Mouse (Mus musculus) neural tube, embryonic 14.5 days (tissue): ENCODE data around the gene Hk3. TPM values are rescaled to one million over a fixed set of nuclear protein-coding genes. Genes with fewer than 3 reads are reported as not detected.

Experiments
- ATAC-seq: fragments of 200-750 bp; cut with Nextera tagmentation; 2 replicates; pipeline ENCODE4 v1.8.0; 2017; ENCODE audit warnings: low read depth, mild to moderate bottlenecking, moderate TSS enrichment, moderate library complexity
- H3K27ac ChIP-seq: fragments of 300-500 bp; sonication (generic); 2 replicates; pipeline ENCODE4 v1.5.1; 2014; ENCODE audit warnings: low read depth, mild to moderate bottlenecking, control low read depth, low read length, moderate library complexity, mixed read lengths
- H3K27me3 ChIP-seq: fragments of 300-500 bp; sonication (generic); 2 replicates; pipeline ENCODE4 v1.6.1; 2014; ENCODE audit warnings: low read length; ENCODE audit not compliant: control insufficient read depth, insufficient read depth
- H3K36me3 ChIP-seq: fragments of 300-500 bp; sonication (generic); 2 replicates; pipeline ENCODE4 v1.6.1; 2014; ENCODE audit warnings: low read length, mixed read lengths; ENCODE audit not compliant: control insufficient read depth, insufficient read depth
- H3K4me1 ChIP-seq: fragments of 300-500 bp; sonication (generic); 2 replicates; pipeline ENCODE4 v1.6.1; 2014; ENCODE audit warnings: low read length; ENCODE audit not compliant: control insufficient read depth, insufficient read depth
- H3K4me2 ChIP-seq: fragments of 300-500 bp; sonication (generic); 2 replicates; pipeline ENCODE4 v1.6.1; 2014; ENCODE audit warnings: mild to moderate bottlenecking, low read depth, low read length, control low read depth
- H3K4me3 ChIP-seq: fragments of 300-500 bp; sonication (generic); 2 replicates; pipeline ENCODE4 v1.5.1; 2014; ENCODE audit warnings: low read depth, low read length, control low read depth, mixed read lengths
- H3K9ac ChIP-seq: fragments of 300-500 bp; sonication (generic); replicated peaks from 2 replicates; pipeline ENCODE4 v1.6.1; 2014; ENCODE audit warnings: low read depth, mild to moderate bottlenecking, control low read depth, low read length, mixed read lengths
- H3K9me3 ChIP-seq: fragments of 300-500 bp; sonication (generic); 2 replicates; pipeline ENCODE4 v1.6.1; 2016; ENCODE audit warnings: low read length; ENCODE audit not compliant: control insufficient read depth
- WGBS: fragments of 180-500 bp; shearing (Covaris S2); extraction: QIAGEN DNeasy Blood & Tissue Kit; methylation state at CpG from one replicate; pipeline ENCODE4 v1.1.7; 2014; 5-methylcytosine and 5-hydroxymethylcytosine counted together
- polyA plus RNA-seq: library from polyadenylated mRNA; unstranded; fragments of >200 nt; fragmentation: Nextera tagmentation; extraction: Ambion mirVana; gene quantifications from 2 replicates; pipeline ENCODE4 v1.2.1, GENCODE M21; 2014

The Hk3 gene
- polyA plus RNA-seq, 1 experiment from 2014 or later = 0.13 TPM

DNA sequence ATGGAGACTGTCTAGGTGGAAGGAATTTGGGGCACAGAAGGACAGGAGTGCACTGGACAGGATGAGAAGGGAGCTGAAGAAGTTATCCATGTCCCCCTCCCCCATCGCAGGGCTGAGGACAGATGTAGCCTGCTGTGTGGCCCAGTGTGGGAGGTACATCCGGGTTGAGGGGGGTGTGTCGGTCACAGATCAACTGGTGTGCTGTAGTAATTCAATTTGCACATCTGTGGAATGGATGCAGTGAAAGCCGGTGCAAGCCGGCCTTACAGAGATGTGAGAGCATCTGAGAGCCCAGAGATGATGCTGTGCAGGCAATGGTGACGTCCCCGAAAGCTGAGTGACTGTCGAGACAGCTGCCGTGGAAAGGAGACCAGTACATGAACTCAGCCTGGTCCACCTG is 51.7 kb downstream of the Hk3 start:
- WGBS = 43% methylated on average over 9 of the region's 9 CpGs

DNA sequence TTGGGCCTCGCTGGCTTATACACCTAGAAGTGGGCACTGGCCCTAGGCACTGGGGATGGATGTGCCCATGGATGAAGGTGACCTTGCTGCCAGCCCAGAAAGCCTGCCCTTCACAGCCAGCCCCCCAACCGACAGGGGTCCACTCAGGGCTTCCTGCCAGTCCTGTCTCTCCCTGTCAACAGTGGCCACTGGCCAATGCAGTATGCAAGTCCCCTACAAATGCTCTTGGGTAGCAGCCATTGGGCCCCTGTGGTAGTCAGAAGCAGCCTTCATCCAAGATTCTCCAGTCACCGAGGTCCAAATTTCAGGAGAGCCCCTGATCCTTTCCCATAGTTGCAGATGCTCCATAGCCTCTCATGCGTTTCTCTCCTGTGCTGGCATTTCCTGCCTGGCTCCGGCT is 52.5 kb downstream of the Hk3 start:
- Histone ChIP-seq H3K4me2 (no peak overlapping the region), H3K27ac (0 out of 2 replicates have a peak overlapping the region, but pooled peaks have one; percentile 31), H3K36me3 (no peaks in the 10 kb centered on the region), H3K27me3 (no peaks in the 10 kb centered on the region; the same call in 1 of the 2 replicates), H3K4me1 (peaks cover 14% of the 10 kb centered on the region), H3K9ac (0 out of 2 replicates have a peak overlapping the region, but pooled peaks have one; percentile 25), H3K4me3 (no peak overlapping the region), H3K9me3 (no peaks in the 10 kb centered on the region)
- 75% methylated on average over 5 of the region's 5 CpGs for WGBS
- no peak for ATAC-seq

More for the DNA sequence above, 51.7 kb downstream of the Hk3 start:
- Histone ChIP-seq H3K4me1 (peaks cover 14% of the 10 kb centered on the region), H3K9me3 (no peaks in the 10 kb centered on the region), H3K4me3 (no peak overlapping the region), H3K4me2 (no peak overlapping the region), H3K9ac (no peak overlapping the region), H3K27me3 (no peaks in the 10 kb centered on the region; the same call in 1 of the 2 replicates), H3K36me3 (no peaks in the 10 kb centered on the region), H3K27ac (no peak overlapping the region)
- ATAC-seq = no peak

DNA sequence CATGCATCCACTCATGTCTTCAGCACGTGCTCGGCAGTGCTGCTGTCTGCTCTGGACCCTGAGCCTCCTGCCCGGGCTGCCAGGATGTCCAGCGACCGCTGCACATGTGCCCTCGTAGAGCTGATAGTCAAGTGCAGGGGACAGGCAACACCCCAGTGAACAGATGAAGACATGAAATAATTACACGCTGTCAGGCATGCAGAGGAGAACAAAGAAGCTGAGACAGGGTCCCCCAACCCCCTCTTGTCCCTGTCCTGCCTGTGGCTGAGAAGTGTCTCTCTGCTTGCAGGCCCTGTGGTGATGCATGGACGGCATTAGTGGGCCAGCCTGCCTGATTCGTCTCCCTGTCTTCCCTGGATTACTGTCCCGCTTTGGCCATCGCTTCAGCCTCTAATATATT is 53.7 kb downstream of the Hk3 start:
- H3K36me3 ChIP-seq = no peaks in the 10 kb centered on the region
- no peak overlapping the region; the same call in 1 of the 2 replicates for H3K27ac ChIP-seq
- H3K9ac ChIP-seq = no peak overlapping the region
- ATAC-seq = no peak
- whole genome bisulfite sequencing = 37% methylated on average over 11 of the region's 11 CpGs
- peaks cover 14% of the 10 kb centered on the region for H3K4me1 ChIP-seq
- H3K9me3 ChIP-seq = no peaks in the 10 kb centered on the region
- no peaks in the 10 kb centered on the region; the same call in 1 of the 2 replicates for H3K27me3 ChIP-seq
- H3K4me3 ChIP-seq = no peak overlapping the region
- H3K4me2 ChIP-seq = no peak overlapping the region

DNA sequence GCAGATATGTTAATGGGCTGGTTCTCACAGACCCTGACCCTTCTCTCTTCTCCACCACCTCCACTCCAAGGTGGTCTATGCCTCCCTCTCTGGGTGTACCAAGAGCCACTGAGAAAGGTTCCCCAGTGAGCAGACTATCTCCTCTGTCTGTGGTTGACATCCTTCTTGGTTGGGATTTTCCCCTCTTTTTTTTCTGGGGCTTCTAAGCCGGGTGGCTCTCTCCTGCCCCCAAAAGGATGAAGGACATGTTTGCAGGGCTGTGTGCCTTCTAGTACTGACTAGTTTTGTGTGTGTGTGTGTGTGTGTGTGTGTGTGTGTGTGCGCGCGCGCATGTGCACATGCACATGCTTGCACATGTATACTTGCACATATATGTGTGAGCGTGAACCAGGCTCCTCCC is 55.9 kb downstream of the Hk3 start:
- no peak overlapping the region for H3K9ac ChIP-seq
- H3K4me1 ChIP-seq = peaks cover 14% of the 10 kb centered on the region
- WGBS = 92% methylated on average over 6 of the region's 6 CpGs
- H3K4me3 ChIP-seq = no peak overlapping the region
- ATAC-seq = no peak
- no peak overlapping the region for H3K4me2 ChIP-seq
- H3K9me3 ChIP-seq = no peaks in the 10 kb centered on the region
- no peaks in the 10 kb centered on the region; the same call in 1 of the 2 replicates for H3K27me3 ChIP-seq
- H3K36me3 ChIP-seq = no peaks in the 10 kb centered on the region
- no peak overlapping the region for H3K27ac ChIP-seq

DNA sequence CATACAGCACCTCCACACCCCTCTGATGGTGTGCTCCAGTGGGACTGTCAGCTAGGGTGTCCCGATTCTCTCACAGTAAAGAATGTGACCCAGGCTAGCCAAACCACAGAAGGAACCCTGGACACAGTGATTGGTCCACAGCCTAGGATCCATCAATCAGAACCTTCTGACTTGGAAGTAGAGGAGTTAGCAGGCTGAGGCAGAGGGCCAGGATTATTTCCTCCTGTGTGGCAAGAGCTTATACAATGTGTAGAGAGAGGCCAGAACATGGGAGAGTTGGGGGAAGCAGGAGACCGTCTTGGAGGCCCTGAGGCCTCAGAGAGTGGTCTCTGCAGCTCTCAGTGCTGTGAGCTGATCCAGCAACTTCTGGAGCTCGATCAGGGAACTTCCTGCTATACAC is 60.7 kb downstream of the Hk3 start:
- ATAC-seq = no peak
- Histone ChIP-seq H3K27ac (no peak overlapping the region), H3K9ac (no peak overlapping the region), H3K4me2 (no peak overlapping the region), H3K4me3 (no peak overlapping the region), H3K36me3 (no peaks in the 10 kb centered on the region), H3K9me3 (no peaks in the 10 kb centered on the region), H3K27me3 (no peaks in the 10 kb centered on the region), H3K4me1 (peaks cover 9% of the 10 kb centered on the region)
- WGBS = 79% methylated on average over 3 of the region's 3 CpGs

DNA sequence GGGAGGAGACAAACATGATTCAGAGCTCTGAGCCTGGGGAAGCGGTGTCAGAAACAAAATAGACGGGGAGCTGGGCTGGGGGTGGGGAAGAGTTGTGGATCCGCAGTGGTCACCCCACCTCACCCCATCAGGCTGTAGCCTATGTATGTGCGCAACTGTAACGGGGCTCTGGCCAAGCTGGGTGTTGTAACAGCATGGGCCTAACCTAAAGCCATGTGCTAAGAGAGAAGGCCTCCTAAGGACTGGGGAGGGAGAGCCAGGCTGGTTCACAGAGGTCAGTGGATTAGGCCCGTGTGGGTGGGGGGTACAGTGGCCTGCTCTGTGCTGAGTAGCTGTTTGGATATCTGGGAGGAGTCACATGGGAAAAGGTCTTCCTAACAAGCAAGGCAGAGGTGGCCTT is 61.3 kb downstream of the Hk3 start:
- H3K4me1 ChIP-seq = peaks cover 10% of the 10 kb centered on the region
- H3K9me3 ChIP-seq = no peaks in the 10 kb centered on the region
- H3K27ac ChIP-seq = no peak overlapping the region
- H3K9ac ChIP-seq = 0 out of 2 replicates have a peak overlapping the region, but pooled peaks have one; percentile 32
- WGBS = 37% methylated on average over 6 of the region's 6 CpGs
- no peak overlapping the region for H3K4me3 ChIP-seq
- no peak for ATAC-seq
- no peak overlapping the region for H3K4me2 ChIP-seq
- H3K36me3 ChIP-seq = no peaks in the 10 kb centered on the region
- no peaks in the 10 kb centered on the region for H3K27me3 ChIP-seq

DNA sequence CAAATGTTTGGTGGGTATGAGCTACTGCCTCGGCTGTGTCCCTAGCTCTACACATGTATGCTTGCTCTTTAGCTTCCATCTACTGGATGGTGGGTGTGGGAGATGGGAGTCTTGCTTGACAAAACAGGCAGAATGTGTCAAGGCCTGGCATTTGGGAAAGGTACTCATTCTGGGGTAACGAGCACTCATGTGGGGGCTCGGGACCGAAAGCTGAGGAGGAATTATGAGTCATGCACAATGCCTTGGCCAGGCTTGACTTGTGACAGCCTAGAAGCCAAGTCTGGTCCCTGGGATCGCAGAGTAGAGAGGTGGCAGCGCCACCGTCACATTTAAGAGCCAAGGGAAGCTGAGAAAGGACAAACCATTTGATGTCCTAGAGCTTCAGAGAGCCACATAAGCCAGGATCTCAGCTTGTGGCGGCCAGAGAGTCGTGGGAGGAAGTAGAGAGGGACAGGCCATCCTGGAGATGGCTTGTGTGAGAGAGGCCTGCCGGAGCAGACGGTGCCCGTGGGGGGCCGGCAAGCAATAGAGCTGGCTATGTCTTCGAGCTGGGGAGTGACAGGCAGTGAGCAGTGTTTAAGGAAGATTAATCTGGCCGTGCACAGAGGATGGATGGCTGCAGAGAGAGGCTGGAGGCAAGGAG is 62.0 kb downstream of the Hk3 start:
- Histone ChIP-seq H3K9ac (peak overlapping the region; percentile 32; the same call in 1 of the 2 replicates), H3K27me3 (no peaks in the 10 kb centered on the region), H3K4me2 (no peak overlapping the region), H3K9me3 (no peaks in the 10 kb centered on the region), H3K4me3 (no peak overlapping the region), H3K4me1 (peaks cover 10% of the 10 kb centered on the region), H3K27ac (no peak overlapping the region; the same call in 1 of the 2 replicates), H3K36me3 (no peaks in the 10 kb centered on the region)
- no peak for ATAC-seq
- WGBS = 42% methylated on average over 15 of the region's 15 CpGs

DNA sequence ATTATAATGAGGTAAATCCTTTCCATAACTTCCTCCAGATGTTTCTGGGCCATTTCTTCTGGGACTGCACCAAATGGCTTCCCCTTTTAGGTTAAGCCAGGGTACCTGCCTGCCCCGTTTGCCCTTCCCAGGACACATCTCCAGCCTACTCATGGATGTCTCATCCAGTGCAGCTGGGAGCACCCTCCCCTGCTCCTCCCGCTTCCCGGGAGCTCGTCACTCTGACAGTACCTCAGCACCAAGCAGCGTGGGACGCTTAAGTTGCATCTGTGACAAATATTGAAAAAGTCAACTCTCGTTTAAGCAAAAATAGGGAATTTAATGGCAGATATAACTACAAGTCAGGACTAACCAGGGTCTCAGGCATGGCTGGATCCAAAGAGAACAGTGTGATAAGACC is 63.9 kb downstream of the Hk3 start:
- Histone ChIP-seq H3K4me2 (no peak overlapping the region), H3K4me3 (no peak overlapping the region), H3K36me3 (no peaks in the 10 kb centered on the region), H3K27ac (no peak overlapping the region), H3K27me3 (no peaks in the 10 kb centered on the region), H3K4me1 (peaks cover 10% of the 10 kb centered on the region), H3K9ac (no peak overlapping the region), H3K9me3 (no peaks in the 10 kb centered on the region)
- 73% methylated on average over 7 of the region's 7 CpGs for WGBS
- no peak for ATAC-seq
